Mouse (Mus musculus): ENCODE data around the gene Adap1. TPM values are rescaled to one million over a fixed set of nuclear protein-coding genes. Genes with fewer than 3 reads are reported as not detected.

The Adap1 gene
- polyA plus RNA-seq, 1 experiment from 2014 or later, result 5.7 TPM

GRCm38 (mm10) chr5:139311822-139312221 lies 13.6 kb downstream of the Adap1 start:
- ATAC-seq (ENCODE audit: low read depth) (no peak), DNase-seq (ENCODE audit: low spot score) (no peak)
- Histone ChIP-seq H3K9me3 (ENCODE audit: control insufficient read depth, low read length) (no peaks in the 10 kb centered on the region), H3K27me3 (replicated peaks; ENCODE audit: control insufficient read depth, insufficient read depth, low read length) (no peaks in the 10 kb centered on the region), H3K36me3 (ENCODE audit: control insufficient read depth, insufficient read depth, low read length) (no peaks in the 10 kb centered on the region), H3K4me1 (ENCODE audit: control insufficient read depth, insufficient read depth, low read length) (no peaks in the 10 kb centered on the region), H3K4me3 (ENCODE audit: low read depth, low read length) (no peak overlapping the region), H3K27ac (replicated peaks; ENCODE audit: low read depth, low read length) (no peak overlapping the region), H3K4me2 (ENCODE audit: low read depth, low read length) (no peak overlapping the region), H3K9ac (ENCODE audit: low read depth, low read length) (no peak overlapping the region)
- 86% methylated on average over 9 of the region's 9 CpGs for WGBS

GRCm38 (mm10) chr5:139310477-139310876 lies 14.9 kb downstream of the Adap1 start:
- WGBS, result 88% methylated on average over 4 of the region's 4 CpGs
- Histone ChIP-seq H3K27me3 (replicated peaks; ENCODE audit: control insufficient read depth, insufficient read depth, low read length) (no peaks in the 10 kb centered on the region), H3K36me3 (ENCODE audit: control insufficient read depth, insufficient read depth, low read length) (no peaks in the 10 kb centered on the region), H3K4me2 (ENCODE audit: low read depth, low read length) (no peak overlapping the region), H3K4me1 (ENCODE audit: control insufficient read depth, insufficient read depth, low read length) (no peaks in the 10 kb centered on the region), H3K4me3 (ENCODE audit: low read depth, low read length) (no peak overlapping the region), H3K9ac (ENCODE audit: low read depth, low read length) (no peak overlapping the region), H3K27ac (replicated peaks; ENCODE audit: low read depth, low read length) (no peak overlapping the region), H3K9me3 (ENCODE audit: control insufficient read depth, low read length) (no peaks in the 10 kb centered on the region)
- DNase-seq (ENCODE audit: low spot score) (no peak), ATAC-seq (ENCODE audit: low read depth) (no peak)

GRCm38 (mm10) chr5:139309946-139310345 lies 15.5 kb downstream of the Adap1 start:
- ATAC-seq (ENCODE audit: low read depth) (no peak), DNase-seq (ENCODE audit: low spot score) (no peak)
- H3K4me1 ChIP-seq (ENCODE audit: control insufficient read depth, insufficient read depth, low read length), result no peaks in the 10 kb centered on the region
- no peaks in the 10 kb centered on the region for H3K36me3 ChIP-seq (ENCODE audit: control insufficient read depth, insufficient read depth, low read length)
- WGBS, result 70% methylated on average over 3 of the region's 3 CpGs
- H3K4me3 ChIP-seq (ENCODE audit: low read depth, low read length), result no peak overlapping the region
- no peaks in the 10 kb centered on the region for H3K27me3 ChIP-seq (replicated peaks; ENCODE audit: control insufficient read depth, insufficient read depth, low read length)
- no peaks in the 10 kb centered on the region for H3K9me3 ChIP-seq (ENCODE audit: control insufficient read depth, low read length)
- no peak overlapping the region for H3K27ac ChIP-seq (replicated peaks; ENCODE audit: low read depth, low read length)
- no peak overlapping the region for H3K4me2 ChIP-seq (ENCODE audit: low read depth, low read length)
- no peak overlapping the region for H3K9ac ChIP-seq (ENCODE audit: low read depth, low read length)

DNA sequence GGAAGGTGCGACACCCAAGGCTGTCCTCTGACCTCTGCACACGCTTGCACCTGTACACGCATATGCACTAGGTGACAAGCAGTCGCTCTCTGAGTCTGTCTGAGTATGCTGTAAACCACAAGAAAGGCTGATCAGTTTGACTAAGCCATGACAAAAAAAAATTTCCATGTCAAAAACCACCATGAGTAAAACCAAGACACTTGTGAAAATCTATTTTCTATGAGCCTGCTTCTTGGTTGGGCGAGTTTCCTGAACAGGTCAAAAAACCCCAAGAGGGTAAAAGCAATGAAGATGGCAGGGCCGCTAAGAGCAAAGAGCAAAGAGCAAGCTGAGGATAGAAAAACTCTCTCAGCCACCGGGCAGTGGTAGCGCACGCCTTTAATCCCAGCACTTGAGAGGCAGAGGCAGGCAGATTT lies 21.8 kb downstream of the Adap1 start:
- DNase-seq (ENCODE audit: low spot score) (no peak), ATAC-seq (ENCODE audit: low read depth) (no peak)
- Histone ChIP-seq H3K27ac (replicated peaks; ENCODE audit: low read depth, low read length) (no peak overlapping the region), H3K9me3 (ENCODE audit: control insufficient read depth, low read length) (no peaks in the 10 kb centered on the region), H3K27me3 (replicated peaks; ENCODE audit: control insufficient read depth, insufficient read depth, low read length) (no peaks in the 10 kb centered on the region), H3K9ac (ENCODE audit: low read depth, low read length) (no peak overlapping the region), H3K4me3 (ENCODE audit: low read depth, low read length) (no peak overlapping the region), H3K4me1 (ENCODE audit: control insufficient read depth, insufficient read depth, low read length) (no peaks in the 10 kb centered on the region), H3K36me3 (ENCODE audit: control insufficient read depth, insufficient read depth, low read length) (no peaks in the 10 kb centered on the region), H3K4me2 (ENCODE audit: low read depth, low read length) (no peak overlapping the region)
- WGBS, result 85% methylated on average over 9 of the region's 9 CpGs

DNA sequence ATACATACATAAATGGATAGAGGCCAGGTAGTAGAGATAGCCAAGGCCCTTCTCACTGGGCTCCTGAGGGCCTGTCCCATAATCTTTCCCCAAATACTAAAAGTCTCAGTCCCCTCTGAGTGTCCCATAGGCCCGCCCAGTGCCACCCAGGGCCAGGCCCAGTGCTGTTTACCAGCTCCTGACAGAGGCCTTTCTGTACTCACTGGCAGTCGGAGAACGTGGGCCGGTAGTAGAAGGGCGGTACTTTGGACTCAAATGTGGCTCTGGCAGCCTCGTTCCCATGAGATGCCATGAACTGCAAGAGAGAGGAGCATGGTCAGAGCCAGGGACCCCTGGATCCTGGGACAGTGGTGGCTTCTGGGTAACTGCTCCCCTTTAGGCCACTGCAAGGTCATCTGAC lies 23.3 kb downstream of the Adap1 start:
- Histone ChIP-seq H3K27ac (replicated peaks; ENCODE audit: low read depth, low read length) (no peak overlapping the region), H3K4me3 (ENCODE audit: low read depth, low read length) (no peak overlapping the region), H3K9ac (ENCODE audit: low read depth, low read length) (no peak overlapping the region), H3K36me3 (ENCODE audit: control insufficient read depth, insufficient read depth, low read length) (no peaks in the 10 kb centered on the region), H3K27me3 (replicated peaks; ENCODE audit: control insufficient read depth, insufficient read depth, low read length) (no peaks in the 10 kb centered on the region), H3K4me2 (ENCODE audit: low read depth, low read length) (no peak overlapping the region), H3K9me3 (ENCODE audit: control insufficient read depth, low read length) (no peaks in the 10 kb centered on the region), H3K4me1 (ENCODE audit: control insufficient read depth, insufficient read depth, low read length) (no peaks in the 10 kb centered on the region)
- DNase-seq (ENCODE audit: low spot score), result no peak
- 85% methylated on average over 5 of the region's 6 CpGs for WGBS
- ATAC-seq (ENCODE audit: low read depth), result no peak

DNA sequence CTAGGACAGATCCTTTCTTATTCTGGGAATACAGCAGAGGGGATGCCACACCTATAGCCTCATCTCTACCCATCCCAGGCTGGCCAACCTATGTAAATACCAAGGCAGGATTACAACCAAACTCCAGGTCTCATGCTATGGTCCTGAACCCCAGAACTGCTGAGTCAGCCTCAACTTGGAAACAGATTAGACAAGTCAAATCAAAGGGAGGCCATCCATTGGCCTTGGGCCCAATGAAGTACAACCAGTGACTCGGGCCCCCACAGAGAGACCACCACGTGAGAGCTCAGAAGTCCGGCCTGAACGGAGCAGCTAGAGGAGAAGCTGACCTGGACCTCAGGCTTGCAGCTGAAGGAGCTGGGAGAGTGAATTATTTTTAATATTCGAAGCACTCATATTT lies 27.7 kb downstream of the Adap1 start:
- Histone ChIP-seq H3K9ac (ENCODE audit: low read depth, low read length) (no peak overlapping the region), H3K36me3 (ENCODE audit: control insufficient read depth, insufficient read depth, low read length) (no peaks in the 10 kb centered on the region), H3K9me3 (ENCODE audit: control insufficient read depth, low read length) (no peaks in the 10 kb centered on the region), H3K4me1 (ENCODE audit: control insufficient read depth, insufficient read depth, low read length) (no peaks in the 10 kb centered on the region), H3K27me3 (replicated peaks; ENCODE audit: control insufficient read depth, insufficient read depth, low read length) (no peaks in the 10 kb centered on the region), H3K4me2 (ENCODE audit: low read depth, low read length) (no peak overlapping the region), H3K4me3 (ENCODE audit: low read depth, low read length) (no peak overlapping the region), H3K27ac (replicated peaks; ENCODE audit: low read depth, low read length) (no peak overlapping the region)
- no peak for ATAC-seq (ENCODE audit: low read depth)
- DNase-seq (ENCODE audit: low spot score), result no peak
- WGBS, result 74% methylated on average over 5 of the region's 5 CpGs

DNA sequence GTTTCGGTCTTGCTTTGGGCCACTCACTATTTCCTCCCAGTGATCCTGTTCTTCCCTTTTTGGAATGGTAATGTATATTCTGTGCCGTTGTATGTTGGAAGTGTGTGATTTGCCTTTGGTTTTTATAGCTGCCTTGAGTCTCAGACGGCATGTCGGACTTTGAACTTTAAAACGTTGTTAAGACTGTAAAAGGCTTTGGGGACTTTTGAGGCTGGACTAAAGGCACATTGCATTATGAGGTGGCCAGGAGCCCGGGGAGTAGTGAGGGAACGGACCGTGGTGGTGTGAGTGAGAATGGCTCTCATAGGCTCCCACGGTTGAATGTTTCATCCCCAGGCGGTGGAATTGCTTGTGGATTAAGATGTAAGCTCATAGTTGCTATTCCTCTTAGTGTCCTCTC lies 28.3 kb downstream of the Adap1 start:
- DNase-seq (ENCODE audit: low spot score) (no peak), ATAC-seq (ENCODE audit: low read depth) (no peak)
- Histone ChIP-seq H3K4me3 (ENCODE audit: low read depth, low read length) (no peak overlapping the region), H3K4me2 (ENCODE audit: low read depth, low read length) (no peak overlapping the region), H3K9ac (ENCODE audit: low read depth, low read length) (no peak overlapping the region), H3K9me3 (ENCODE audit: control insufficient read depth, low read length) (no peaks in the 10 kb centered on the region), H3K4me1 (ENCODE audit: control insufficient read depth, insufficient read depth, low read length) (no peaks in the 10 kb centered on the region), H3K27ac (replicated peaks; ENCODE audit: low read depth, low read length) (no peak overlapping the region), H3K27me3 (replicated peaks; ENCODE audit: control insufficient read depth, insufficient read depth, low read length) (no peaks in the 10 kb centered on the region), H3K36me3 (ENCODE audit: control insufficient read depth, insufficient read depth, low read length) (no peaks in the 10 kb centered on the region)
- 90% methylated on average over 10 of the region's 10 CpGs for WGBS

DNA sequence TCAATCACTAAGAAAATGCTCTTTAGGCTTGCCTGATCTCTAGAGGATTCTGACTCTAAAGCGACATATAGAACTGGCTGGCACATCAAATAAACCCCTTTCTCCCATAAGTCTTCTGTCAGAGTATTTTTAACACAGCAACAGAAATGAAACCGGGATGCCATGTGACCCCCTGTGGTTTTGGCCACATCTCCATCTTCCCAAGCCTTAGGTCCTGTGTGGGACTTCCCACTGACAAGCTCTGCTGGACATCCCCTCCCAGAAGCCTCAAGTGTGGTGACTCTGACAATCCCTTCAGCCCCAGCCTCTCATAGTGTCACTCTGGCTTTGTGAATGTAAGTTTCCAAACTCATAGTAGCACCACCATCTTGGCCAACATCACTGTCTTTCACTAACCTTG lies 31.3 kb downstream of the Adap1 start:
- no peak for DNase-seq (ENCODE audit: low spot score)
- no peak overlapping the region for H3K4me3 ChIP-seq (ENCODE audit: low read depth, low read length)
- H3K4me2 ChIP-seq (ENCODE audit: low read depth, low read length), result no peak overlapping the region
- H3K4me1 ChIP-seq (ENCODE audit: control insufficient read depth, insufficient read depth, low read length), result no peaks in the 10 kb centered on the region
- no peaks in the 10 kb centered on the region for H3K9me3 ChIP-seq (ENCODE audit: control insufficient read depth, low read length)
- no peak overlapping the region for H3K9ac ChIP-seq (ENCODE audit: low read depth, low read length)
- H3K27me3 ChIP-seq (replicated peaks; ENCODE audit: control insufficient read depth, insufficient read depth, low read length), result no peaks in the 10 kb centered on the region
- H3K27ac ChIP-seq (replicated peaks; ENCODE audit: low read depth, low read length), result no peak overlapping the region
- ATAC-seq (ENCODE audit: low read depth), result no peak
- no peaks in the 10 kb centered on the region for H3K36me3 ChIP-seq (ENCODE audit: control insufficient read depth, insufficient read depth, low read length)
- 83% methylated on average over 2 of the region's 2 CpGs for WGBS

DNA sequence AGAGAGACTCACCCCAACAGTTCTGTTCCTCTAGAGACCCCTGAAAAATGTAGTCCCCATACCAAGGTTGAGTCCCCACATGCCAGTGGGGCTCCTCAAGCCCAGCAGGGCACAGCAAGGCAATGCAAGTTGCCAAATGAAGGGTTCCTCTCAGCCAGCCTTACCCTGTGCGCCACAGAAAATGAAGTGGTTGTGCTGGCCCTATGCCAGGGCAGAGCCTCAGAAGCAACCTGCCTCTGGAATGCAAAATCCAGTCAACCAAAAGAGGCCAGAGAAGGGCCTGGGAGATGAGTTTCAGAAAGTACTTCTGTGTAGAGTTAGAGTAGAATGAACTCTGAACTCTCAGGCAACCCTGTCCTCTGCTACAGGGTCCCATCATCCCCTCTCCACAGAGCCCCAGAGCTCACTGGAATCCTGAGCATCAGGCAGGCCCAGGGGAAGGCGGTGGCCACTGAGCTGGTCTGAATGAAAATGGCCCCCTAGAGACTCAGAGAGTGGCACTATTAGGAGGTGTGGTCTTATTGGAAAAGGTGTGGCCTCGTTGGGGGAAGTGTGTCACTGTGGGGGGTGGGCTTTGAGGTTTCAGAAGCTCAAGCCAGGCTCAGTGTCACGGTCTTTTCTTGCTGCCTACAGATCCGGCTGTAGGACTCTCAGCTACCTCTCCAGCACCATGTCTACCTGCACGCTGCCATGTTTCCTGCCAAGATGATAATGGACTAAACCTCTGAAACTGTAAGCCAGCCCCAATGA lies 33.4 kb downstream of the Adap1 start:
- H3K27ac ChIP-seq (replicated peaks; ENCODE audit: low read depth, low read length), result no peak overlapping the region
- DNase-seq (ENCODE audit: low spot score) (no peak), ATAC-seq (ENCODE audit: low read depth) (no peak)
- H3K9ac ChIP-seq (ENCODE audit: low read depth, low read length), result no peak overlapping the region
- H3K4me2 ChIP-seq (ENCODE audit: low read depth, low read length), result no peak overlapping the region
- WGBS, result 69% methylated on average over 6 of the region's 6 CpGs
- no peaks in the 10 kb centered on the region for H3K9me3 ChIP-seq (ENCODE audit: control insufficient read depth, low read length)
- H3K36me3 ChIP-seq (ENCODE audit: control insufficient read depth, insufficient read depth, low read length), result no peaks in the 10 kb centered on the region
- H3K27me3 ChIP-seq (replicated peaks; ENCODE audit: control insufficient read depth, insufficient read depth, low read length), result no peaks in the 10 kb centered on the region
- no peaks in the 10 kb centered on the region for H3K4me1 ChIP-seq (ENCODE audit: control insufficient read depth, insufficient read depth, low read length)
- H3K4me3 ChIP-seq (ENCODE audit: low read depth, low read length), result no peak overlapping the region
